Mouse (Mus musculus) gastrocnemius, postnatal 14 days (tissue): ENCODE measurements around the gene Prss48. TPM values are rescaled to one million over a fixed set of nuclear protein-coding genes. Genes with fewer than 3 reads are reported as not detected.

ENCODE experiments used
- DNase-seq: peaks from one replicate; pipeline ENCODE4 v3.0.0; 2021; ENCODE audit warnings: mixed read lengths
- intact Hi-C: fragments of 180-260 bp; cut with DNase I; formaldehyde crosslinking; loops from one replicate; pipeline ENCODE4 v1.15.1; 2025; ENCODE audit warnings: low total_unique reads
- total RNA-seq, 2 experiments: library from RNA; stranded (reverse); gene quantifications; 2 replicates each; pipeline ENCODE4 v1.2.3; 2021

Prss48 gene
- total RNA-seq, 2 experiments from 2014 or later, result not detected

GRCm38 (mm10) chr3:85959669-85960068 is 42.6 kb downstream of the Prss48 start:
- intact Hi-C loops, result no loop called here
- DNase-seq, result no peak

- intact Hi-C loops, result no loop called here
- no peak for DNase-seq
These were observed 46.6 kb downstream of the Prss48 start for GRCm38 (mm10) chr3:85955704-85956103.

- no peak for DNase-seq
- intact Hi-C loops, result no loop called here
These were observed 47.0 kb downstream of the Prss48 start for GRCm38 (mm10) chr3:85955269-85955668.

- DNase-seq, result no peak
These were observed 49.5 kb downstream of the Prss48 start for GRCm38 (mm10) chr3:85952696-85953283.

GRCm38 (mm10) chr3:85950914-85951313 is 51.4 kb downstream of the Prss48 start:
- DNase-seq, result no peak
- intact Hi-C loops, result no loop called here

More at GRCm38 (mm10) chr3:85952696-85953283, 49.5 kb downstream of the Prss48 start:
- intact Hi-C loops, result no loop called here

Other genes starting within 250 kb of the Prss48 start
- 10 to 100 TPM; 46.9 to 59.1 TPM for gene Fam160a1, start 185.2 kb downstream of the Prss48 start, total RNA-seq
- 1 to 10 TPM; 4.9 to 9.2 TPM for gene Glt28d2, start 115.0 kb downstream of the Prss48 start, total RNA-seq
- gene Gm37240, start 115.0 kb downstream of the Prss48 start, total RNA-seq, result 10 to 100 TPM; 32.3 to 43.3 TPM
- gene Sh3d19, start 31.4 kb downstream of the Prss48 start, total RNA-seq, result 10 to 100 TPM; 23.1 to 23.2 TPM
- gene Rps3a1, start 140.2 kb upstream of the Prss48 start, total RNA-seq, result 100 to 1,000 TPM; 470 to 549 TPM
- gene Lrba, start 222.2 kb upstream of the Prss48 start, total RNA-seq, result 10 to 100 TPM; 17.0 to 18.4 TPM